Mouse (Mus musculus) adrenal gland, adult 2 months (tissue): ENCODE measurements around the gene Mettl5. TPM values are rescaled to one million over a fixed set of nuclear protein-coding genes. Genes with fewer than 3 reads are reported as not detected.

Source experiments
- DNase-seq: peaks from one replicate; pipeline ENCODE4 v3.0.0; 2021
- polyA plus RNA-seq: library from polyadenylated mRNA; depleted of rRNA; stranded (reverse); fragments of >200 nt; gene quantifications from 2 replicates; pipeline ENCODE4 v1.2.3, GENCODE M21; 2012; rRNA removed
- total RNA-seq, 2 experiments: library from RNA; stranded (reverse); gene quantifications; 2 replicates each; pipeline ENCODE4 v1.2.3; 2021

Gene Mettl5
- total and polyA plus RNA-seq, 3 experiments, result 16.2 to 20.4 (median 16.6) TPM

DNA sequence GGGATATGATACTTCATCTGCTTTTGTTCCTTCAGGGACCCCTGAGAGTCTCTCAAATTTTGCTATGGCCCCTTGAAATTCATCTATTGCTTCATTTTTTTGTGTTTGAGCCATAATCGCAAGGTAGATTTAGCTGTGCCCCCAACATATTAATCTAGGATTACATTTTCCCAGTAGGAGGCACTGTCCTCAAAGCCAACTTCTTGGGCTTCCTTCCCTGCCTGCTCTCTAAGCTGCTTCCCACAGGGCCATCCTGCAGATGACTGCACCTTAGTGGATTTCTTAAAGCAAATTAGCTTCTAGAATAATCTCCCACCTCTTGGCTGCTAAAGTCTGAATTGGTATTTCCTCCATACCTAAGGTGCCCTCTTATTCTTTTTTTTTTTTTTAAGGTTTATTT, 27.5 kb downstream of the Mettl5 start:
- DNase-seq, result no peak

DNA sequence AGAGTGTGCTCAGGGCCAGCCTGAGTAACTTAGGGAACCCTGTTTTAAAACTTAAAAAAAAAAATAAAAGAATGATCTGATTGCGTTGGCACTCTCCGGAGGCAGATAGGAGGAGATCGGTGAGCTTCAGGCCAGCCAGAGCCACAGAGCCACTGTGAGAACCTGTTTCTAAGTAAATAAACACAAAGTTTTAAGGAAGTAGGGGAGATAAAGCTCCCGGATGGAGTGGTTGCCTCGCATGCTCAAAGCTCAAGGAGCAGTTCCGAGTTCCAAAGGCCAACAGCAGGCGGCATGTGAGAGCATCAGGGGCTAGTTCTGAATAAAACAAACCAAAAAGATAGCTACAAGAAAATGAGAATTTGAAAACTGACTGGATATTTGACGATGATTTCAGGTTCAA, 29.0 kb downstream of the Mettl5 start:
- DNase-seq, result no peak

DNA sequence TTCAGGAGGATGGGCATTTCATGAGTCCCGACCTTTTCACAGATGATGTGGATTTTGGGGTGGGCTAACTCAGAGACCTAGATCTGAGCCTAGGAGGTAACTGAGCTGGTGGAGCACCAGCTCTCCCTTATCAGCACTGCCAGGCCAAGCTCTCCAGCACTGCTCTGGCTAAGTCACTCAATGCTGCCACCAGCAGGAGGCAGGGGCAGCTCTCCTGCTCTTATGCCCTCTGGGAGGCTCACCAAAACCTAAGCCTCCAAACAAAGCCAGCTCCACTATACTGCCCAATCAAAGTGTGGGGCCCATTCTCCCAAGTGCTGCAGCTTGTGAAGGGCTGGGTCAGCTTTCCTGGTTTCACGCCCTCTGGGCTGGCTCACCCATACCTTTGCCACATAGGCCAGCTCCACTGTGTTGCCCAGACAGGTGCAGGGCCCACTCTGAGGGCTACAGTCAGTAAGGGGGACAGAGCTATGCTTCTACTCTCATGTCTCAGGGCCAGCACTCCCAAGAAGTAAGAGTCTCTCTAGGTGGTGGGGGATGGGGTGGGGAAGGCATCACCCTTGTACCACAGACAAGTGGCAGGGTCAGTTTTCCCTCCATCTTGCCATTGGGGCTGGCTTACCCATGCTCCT, 33.9 kb downstream of the Mettl5 start:
- DNase-seq, result no peak

DNA sequence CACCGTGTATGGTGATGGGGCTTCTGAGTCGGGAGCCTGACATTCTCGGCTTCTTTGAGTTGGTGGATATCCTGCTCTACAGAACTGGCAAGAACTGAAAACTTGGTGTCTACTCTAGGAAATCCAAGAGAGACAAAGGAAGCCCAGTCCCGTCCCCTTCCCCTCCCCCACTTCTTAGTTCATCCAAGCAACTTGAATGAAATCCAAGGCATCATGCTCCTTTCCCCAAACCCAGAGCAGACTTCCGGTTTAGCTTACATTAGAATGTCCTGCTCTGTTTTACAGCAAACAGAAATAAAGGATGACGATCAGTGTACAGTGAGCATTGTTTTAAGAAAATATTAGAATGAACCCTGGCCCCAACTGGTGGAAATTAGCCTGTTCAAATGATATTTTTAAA, 36.2 kb downstream of the Mettl5 start:
- DNase-seq, result no peak

DNA sequence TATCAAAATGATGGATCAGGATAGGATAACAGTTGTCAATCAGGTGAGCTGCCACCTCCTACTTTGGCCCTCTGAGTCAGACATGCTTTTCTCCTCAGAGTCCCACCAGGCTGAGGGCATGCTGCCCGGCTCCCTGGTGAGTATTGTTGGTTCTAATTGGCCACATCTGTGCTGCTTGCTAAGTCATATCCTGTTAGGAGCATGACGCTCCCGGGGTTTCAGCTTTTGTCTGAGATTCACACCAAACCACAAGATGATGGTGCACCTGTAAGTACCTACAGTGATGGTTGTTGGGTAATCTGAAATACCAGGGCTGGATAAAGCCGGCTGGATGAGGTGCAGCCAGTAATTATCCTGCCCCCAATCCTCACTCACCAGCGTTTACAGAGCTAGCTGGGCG, 45.2 kb downstream of the Mettl5 start:
- DNase-seq, result no peak

DNA sequence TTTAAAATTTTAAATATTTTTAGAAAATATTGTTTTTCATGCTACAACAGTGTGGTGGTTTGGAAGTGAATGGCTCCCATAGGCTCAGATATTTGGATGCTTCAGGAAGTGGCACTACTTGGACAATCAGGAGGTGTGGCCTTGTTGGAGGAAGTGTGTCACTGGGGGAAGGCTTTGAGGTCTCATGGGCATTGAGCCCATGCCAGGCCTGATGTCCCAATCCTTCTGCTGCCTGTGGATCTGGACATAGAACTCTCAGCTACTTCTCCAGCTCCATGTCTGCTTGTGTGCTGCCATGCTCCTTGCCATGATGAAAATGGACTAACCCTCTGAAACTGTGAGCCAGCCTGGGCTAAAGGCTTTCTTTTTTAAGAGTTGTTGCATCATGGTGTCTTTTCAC, 46.7 kb downstream of the Mettl5 start:
- DNase-seq, result no peak

DNA sequence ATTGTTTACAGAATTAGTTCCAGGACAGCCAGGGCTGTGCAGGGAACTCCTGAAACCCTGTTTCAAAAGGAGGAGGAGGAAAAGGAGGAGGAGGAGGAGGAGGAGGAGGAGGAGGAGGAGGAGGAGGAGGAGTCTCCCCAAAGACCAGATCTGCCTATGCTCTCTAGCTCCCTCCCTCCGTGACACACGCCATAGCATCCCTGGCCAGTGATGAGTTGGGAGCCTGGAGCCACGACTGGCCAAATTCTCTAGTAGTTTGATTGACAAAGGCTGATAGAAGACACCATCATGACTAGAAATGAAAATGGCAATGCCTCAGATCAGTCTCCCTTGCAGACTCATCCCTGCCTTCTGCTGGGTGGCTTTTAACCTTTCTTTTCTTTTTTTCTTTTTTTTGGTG, 47.4 kb downstream of the Mettl5 start:
- DNase-seq, result no peak

DNA sequence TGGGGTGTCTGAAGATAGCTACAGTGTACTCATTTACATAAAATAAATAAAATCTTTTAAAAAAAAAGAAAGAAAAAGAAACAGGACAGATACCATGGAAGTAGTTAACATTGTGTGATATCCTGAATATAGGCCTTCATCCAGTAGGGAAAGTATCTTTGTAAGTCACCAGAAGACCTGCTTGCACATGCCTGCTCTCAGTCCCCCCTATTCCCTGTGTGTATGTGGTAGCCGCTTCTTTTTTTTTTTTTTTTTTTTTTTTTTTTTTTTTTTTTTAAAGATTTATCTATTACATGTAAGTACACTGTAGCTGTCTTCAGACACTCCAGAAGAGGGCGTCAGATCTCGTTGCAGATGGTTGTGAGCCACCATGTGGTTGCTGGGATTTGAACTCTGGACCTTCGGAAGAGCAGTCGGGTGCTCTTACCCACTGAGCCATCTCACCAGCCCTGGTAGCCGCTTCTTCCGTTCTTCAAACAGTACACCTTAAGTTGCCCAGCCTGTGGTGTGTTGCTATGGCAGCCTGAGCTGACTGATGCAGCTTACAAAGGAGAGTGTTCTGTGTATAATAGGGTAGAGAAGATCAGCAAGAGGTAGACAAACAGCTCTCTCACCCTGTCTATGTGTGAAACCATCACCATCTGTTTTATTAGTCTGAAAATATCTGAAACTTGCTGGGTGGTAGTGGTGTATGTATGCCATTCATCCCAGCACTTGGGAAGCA, 48.0 kb downstream of the Mettl5 start:
- DNase-seq, result no peak

DNA sequence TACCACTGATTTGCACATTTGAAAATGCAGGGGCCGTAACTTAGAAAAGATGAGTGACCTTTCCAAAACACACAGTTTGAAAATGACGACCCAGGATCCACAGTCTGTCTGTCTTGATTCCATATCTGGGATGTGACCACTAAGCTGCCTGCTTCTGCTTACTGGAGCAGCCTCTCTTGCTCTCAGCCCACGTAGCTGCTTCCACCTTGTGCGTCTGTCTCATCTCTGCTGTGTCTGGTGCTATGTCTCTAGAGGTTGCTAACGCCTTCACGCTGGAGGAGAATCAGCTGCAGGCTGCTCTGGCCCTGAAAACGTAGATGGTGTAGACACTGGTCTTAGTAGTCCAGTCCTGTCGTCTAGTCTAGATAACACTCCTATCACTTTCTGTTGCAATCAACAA, 55.3 kb downstream of the Mettl5 start:
- no peak for DNase-seq

DNA sequence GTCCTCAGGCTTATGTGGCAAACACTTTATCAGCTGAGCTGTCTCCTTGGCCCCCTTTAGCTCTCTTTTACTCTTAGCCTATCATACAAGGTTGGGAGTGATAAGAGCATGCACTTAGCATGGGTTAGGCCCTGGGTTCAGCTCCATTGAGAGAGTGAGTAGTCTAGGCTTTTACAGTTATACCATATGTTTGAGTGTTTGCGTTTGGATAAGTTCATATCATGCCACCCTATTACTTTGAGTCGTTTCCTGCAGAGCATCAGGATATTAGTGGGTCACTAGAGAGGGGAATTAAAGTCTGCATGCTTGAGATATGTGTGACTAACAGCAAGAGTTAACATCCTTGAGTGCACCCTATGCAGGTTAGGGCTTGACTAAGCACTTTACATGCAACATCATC, 55.7 kb downstream of the Mettl5 start:
- no peak for DNase-seq

DNA sequence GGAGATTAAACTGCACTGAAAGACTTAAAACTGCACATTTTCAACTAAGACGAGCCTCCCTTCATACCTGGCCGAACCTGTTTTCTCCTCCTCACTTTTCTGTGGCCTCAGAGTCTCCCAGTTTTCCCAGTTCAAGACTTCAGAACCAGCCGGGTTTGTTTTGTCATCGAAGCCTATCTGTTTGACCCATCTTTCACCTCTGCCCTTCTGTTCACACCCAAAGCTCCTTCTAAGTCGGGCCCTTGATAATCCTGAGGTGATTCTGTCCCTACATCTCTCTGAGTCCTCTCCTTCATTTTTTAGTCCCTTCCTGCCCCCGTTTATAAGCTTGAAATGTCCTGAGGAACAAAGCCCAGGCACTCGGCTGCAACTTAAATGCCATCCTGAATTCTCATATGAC, 57.4 kb downstream of the Mettl5 start:
- no peak for DNase-seq

DNA sequence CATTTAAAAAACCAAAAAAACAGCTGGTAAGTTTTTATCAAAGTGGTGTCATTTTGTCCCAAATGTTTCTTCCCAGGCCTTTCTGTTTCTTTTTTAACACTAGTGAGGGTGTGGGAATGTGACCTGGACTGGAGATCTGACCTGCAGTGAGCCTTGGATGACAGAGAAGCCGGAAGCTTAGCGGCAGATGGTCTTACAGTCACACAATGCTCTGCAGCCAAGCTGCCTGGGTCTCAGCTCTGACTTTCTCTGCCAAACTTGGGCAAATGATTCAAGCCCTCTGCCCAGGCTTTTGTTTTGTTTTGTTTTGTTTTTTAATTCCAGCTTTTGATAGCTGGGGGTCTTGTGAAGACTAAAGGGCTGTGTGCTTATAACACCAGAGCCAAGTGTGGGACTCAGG, 59.0 kb downstream of the Mettl5 start:
- DNase-seq, result no peak

DNA sequence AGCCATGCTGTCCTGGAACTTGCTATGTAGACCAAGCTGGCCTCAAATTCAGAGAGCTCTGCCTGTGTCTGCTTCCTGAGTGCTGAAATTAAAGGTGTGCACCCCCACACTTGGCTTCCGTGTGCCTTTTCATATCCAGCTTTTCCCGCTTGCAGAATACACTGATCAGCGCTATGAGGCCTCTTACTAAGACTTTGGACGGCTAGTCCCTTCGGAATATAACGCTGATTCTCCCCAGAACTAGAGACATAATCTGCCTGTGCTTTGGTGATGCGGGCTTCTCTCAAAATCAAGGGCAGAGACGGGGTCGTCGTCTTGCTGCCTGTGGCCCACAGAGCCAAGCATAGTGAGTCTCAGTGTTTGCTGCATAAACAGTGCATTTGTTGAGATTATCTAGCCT, 59.5 kb downstream of the Mettl5 start:
- DNase-seq, result no peak

DNA sequence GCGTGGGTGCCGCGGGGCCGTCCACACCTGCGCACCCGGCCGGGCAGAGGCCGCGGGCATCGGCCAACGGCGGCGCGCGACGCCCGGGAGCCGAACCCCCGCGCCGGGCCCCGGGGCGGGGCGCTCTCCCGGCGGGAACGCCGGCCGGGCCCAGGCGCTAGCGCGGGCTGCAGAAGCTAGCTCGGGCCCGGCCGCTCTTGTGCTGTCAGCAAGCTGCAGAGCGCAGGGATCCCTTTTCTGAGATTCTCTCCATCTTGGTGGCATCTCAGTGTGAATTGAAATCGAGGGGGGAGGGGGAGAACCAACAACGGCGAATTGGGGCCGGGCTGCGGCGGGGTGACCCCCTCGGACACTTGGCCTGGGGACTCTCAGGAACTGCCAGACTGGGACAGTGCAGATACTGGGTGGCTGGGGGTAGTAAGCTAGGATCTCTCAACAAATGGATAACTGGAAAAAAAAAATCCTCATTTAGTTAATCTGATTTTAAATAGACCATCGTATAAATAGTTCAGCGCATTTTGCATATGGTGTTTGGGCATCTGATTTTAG, 62.2 kb downstream of the Mettl5 start:
- no peak for DNase-seq

DNA sequence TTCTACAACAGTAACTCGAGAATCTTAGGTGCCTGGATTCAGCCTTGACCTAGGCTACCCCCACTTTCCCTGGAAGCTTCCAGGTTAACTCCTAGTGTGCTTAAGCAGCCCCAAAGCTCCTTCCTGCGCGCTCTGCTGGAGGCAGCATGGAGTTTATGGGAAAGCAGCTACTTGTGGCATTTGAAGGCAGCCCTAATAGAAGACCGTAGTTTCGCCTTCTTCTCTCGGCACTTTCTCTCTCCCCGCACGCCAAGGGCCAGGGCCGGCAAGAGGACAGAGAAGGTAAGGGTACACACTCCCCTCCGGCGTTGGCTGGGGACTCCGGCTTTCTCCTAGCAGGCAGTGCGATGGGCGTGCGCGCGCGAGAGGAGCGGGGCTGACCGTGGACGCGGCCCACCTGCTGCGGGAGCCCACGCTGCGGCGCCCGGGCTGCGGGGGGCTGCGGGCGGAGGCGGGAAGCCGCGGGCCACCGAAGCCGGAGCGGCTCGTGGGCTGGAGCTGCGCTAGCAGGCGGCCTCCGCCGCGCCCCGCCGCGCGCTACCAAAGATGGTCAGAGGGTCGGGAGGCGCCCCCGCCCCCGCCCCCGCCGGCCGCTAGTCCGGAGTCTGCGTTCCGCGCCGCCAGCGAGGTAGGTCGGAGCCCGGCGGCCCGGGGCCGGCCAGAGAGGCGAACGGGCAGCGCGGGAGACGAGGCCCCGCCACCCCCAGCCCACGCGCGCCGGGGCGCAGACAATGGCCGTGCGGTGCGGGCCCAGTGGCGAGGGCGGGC, 62.9 kb downstream of the Mettl5 start:
- DNase-seq, result peak; percentile 68

DNA sequence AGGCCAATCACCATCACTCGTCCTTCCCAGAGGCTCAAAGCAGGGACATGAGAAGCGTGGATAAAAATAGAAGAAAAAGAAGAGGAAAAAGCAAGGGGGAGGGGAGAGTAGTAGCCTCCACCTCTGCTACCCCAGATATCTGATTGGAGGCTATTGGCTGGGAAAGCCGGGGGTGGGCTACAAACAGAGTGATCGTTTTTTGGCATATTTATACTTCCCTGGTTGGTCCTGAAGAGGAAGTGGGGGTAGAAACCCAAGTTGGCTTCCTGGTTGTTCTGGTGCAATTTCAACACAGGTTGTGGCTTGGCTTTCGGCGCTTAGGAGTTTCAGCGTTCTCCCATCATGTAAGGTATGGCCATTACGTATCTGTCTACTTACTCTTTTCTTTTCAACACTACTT, 63.7 kb downstream of the Mettl5 start, which contains the start of gene Klhl23:
Klhl23 (plus strand) TSS at position 234 of the 400 bp plus-strand sequence.
- peak; percentile 33 for DNase-seq

Other genes with a start within 250 kb of the Mettl5 start
- 1 to 10 TPM; 7.0 to 8.3 TPM for gene Bbs5, start 238.4 kb downstream of the Mettl5 start, total RNA-seq
- gene Bbs5, start 238.4 kb downstream of the Mettl5 start, polyA plus RNA-seq, result 0.07 and 0.43 TPM in 2 replicates
- gene Klhl41, start 215.5 kb downstream of the Mettl5 start, total RNA-seq, result under 1 TPM; 0.35 TPM
- 0.04 TPM in 1 of 2 replicates, not detected in the other for gene Klhl41, start 215.5 kb downstream of the Mettl5 start, polyA plus RNA-seq
- gene Fastkd1, start 172.1 kb downstream of the Mettl5 start, total RNA-seq, result 10 to 100 TPM; 20.1 to 28.2 TPM
- 3.3 and 3.7 TPM in 2 replicates for gene Fastkd1, start 172.1 kb downstream of the Mettl5 start, polyA plus RNA-seq
- 10 to 100 TPM; 48.9 to 61.8 TPM for gene Ppig, start 163.1 kb downstream of the Mettl5 start, total RNA-seq
- gene Ppig, start 163.1 kb downstream of the Mettl5 start, polyA plus RNA-seq, result 0.40 and 0.71 TPM in 2 replicates
- 1 to 10 TPM; 1.3 to 2.0 TPM for gene Ccdc173, start 96.0 kb downstream of the Mettl5 start, total RNA-seq
- not detected in 2 replicates for gene Ccdc173, start 96.0 kb downstream of the Mettl5 start, polyA plus RNA-seq
- 10 to 100 TPM; 22.9 to 25.3 TPM for gene Phospho2, start 96.0 kb downstream of the Mettl5 start, total RNA-seq
- 147 and 150 TPM in 2 replicates for gene Phospho2, start 96.0 kb downstream of the Mettl5 start, polyA plus RNA-seq
- 10 to 100 TPM in 1 of 2 experiments, 1 to 10 TPM in 1; 5.3 to 14.1 TPM for gene Klhl23, start 63.7 kb downstream of the Mettl5 start, total RNA-seq
- 1.3 and 1.7 TPM in 2 replicates for gene Klhl23, start 63.7 kb downstream of the Mettl5 start, polyA plus RNA-seq
- gene Ssb, start 24.1 kb downstream of the Mettl5 start, total RNA-seq, result 100 to 1,000 TPM; 162 to 194 TPM
- 0.07 and 0.35 TPM in 2 replicates for gene Ssb, start 24.1 kb downstream of the Mettl5 start, polyA plus RNA-seq
- gene Ubr3, start 11.6 kb upstream of the Mettl5 start, total RNA-seq, result 10 to 100 TPM; 75.7 to 83.3 TPM
- gene Ubr3, start 11.6 kb upstream of the Mettl5 start, polyA plus RNA-seq, result 10.9 and 18.7 TPM in 2 replicates
- not detected for gene Myo3b, start 153.5 kb upstream of the Mettl5 start, total RNA-seq
- gene Myo3b, start 153.5 kb upstream of the Mettl5 start, polyA plus RNA-seq, result 0.02 TPM in 1 of 2 replicates, not detected in the other